Mouse (Mus musculus) spleen, adult 2 months (tissue): ENCODE results near the gene Rpl38. TPM values are rescaled to one million over a fixed set of nuclear protein-coding genes. Genes with fewer than 3 reads are reported as not detected.

Source experiments
- DNase-seq, 2 experiments: peaks; one replicate each; pipeline versions ENCODE4 v3.0.0 to v3.0.0-alpha.2; 2012 to 2021; ENCODE audit warnings: low spot score in 2 of 2, low read depth in 1 of 2
- H3K27ac ChIP-seq: fragments of 200-500 bp; 2 replicates; pipeline ENCODE4 v1.5.1; 2012; ENCODE audit warnings: low read length, inconsistent platforms; ENCODE audit not compliant: insufficient read depth
- H3K27me3 ChIP-seq: fragments of 200-500 bp; 2 replicates; pipeline ENCODE4 v1.6.1; 2012; ENCODE audit warnings: mild to moderate bottlenecking, moderate library complexity, low read length, inconsistent platforms; ENCODE audit not compliant: control insufficient read depth, insufficient read depth
- H3K36me3 ChIP-seq: fragments of 200-500 bp; 2 replicates; pipeline ENCODE4 v1.6.1; 2012; ENCODE audit warnings: mild to moderate bottlenecking, low read length, inconsistent platforms; ENCODE audit not compliant: control insufficient read depth, insufficient read depth
- H3K4me1 ChIP-seq: fragments of 200-500 bp; 2 replicates; pipeline ENCODE4 v1.6.1; 2011; ENCODE audit warnings: inconsistent platforms; ENCODE audit not compliant: control insufficient read depth, insufficient read depth, insufficient read length
- H3K4me3 ChIP-seq: fragments of 200-500 bp; 2 replicates; pipeline ENCODE4 v1.5.1; 2011; ENCODE audit warnings: mild to moderate bottlenecking, inconsistent platforms; ENCODE audit not compliant: insufficient read depth, insufficient read length; ENCODE audit errors: extremely low read depth
- CTCF ChIP-seq: fragments of 200-500 bp; IDR thresholded peaks from 2 replicates; pipeline ENCODE4 v1.5.1; 2011; ENCODE audit warnings: mild to moderate bottlenecking, inconsistent platforms; ENCODE audit not compliant: insufficient read depth, insufficient read length, insufficient replicate concordance; ENCODE audit errors: extremely low read depth
- POLR2A ChIP-seq: fragments of 200-500 bp; IDR thresholded peaks from 2 replicates; pipeline ENCODE4 v1.6.1; 2011; ENCODE audit warnings: low read depth, low read length, inconsistent platforms
- WGBS: fragments of 180-500 bp; shearing (Covaris S2); methylation state at CpG from one replicate; pipeline ENCODE4 v1.1.7; 2018; 5-methylcytosine and 5-hydroxymethylcytosine counted together
- polyA plus RNA-seq: library from polyadenylated mRNA; depleted of rRNA; stranded (reverse); fragments of >200 nt; gene quantifications from 2 replicates; pipeline ENCODE4 v1.2.3, GENCODE M21; 2012

Rpl38 gene
- polyA plus RNA-seq, 1 experiment, result 360 TPM

DNA sequence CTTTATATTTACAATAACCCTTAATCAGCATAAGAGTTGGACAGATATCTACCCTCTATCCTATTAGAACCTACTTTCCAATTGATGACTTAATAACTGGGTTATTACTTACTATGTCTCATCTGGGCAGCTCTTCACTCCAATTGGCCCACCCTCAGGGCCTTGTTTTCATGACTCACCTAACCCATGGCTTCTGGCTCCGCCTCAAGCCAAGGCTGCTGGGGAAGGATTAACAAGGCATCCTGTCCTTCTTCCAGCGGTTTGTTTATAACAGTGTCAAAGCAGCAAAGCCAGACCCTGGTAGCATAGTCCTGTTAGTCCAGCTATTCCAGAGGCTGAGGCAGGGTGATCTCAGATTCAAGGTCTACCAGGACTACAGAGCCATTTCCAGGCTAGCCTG is 26.1 kb downstream of the Rpl38 start:
- Histone ChIP-seq H3K27ac (no peak overlapping the region), H3K36me3 (no peaks in the 10 kb centered on the region), H3K4me1 (no peaks in the 10 kb centered on the region), H3K27me3 (no peaks in the 10 kb centered on the region), H3K4me3 (no peak overlapping the region)
- no peak for DNase-seq
- no peak for TF ChIP-seq CTCF
- no peak for TF ChIP-seq POLR2A
- WGBS, result 92% methylated on average over 2 of the region's 2 CpGs

DNA sequence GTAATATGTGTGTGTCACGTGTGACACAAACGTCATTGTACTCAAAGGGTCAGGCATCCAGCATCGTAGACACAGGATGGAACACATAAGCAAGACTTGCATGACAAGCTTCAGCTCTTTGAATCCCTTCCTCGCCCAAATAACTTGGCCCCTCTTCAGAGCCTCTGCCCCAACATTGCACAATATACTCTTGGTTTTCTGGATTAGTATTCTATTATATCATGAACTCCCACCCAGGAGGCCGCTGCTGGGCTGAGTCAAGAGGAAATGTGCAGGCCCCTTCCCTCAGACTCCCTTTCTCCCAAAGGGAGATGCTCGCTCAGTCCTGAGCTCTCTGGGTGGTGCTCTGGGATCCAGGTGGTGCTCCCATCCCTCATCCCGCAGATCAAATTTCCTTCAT is 30.2 kb downstream of the Rpl38 start:
- Histone ChIP-seq H3K27me3 (no peaks in the 10 kb centered on the region), H3K27ac (no peak overlapping the region), H3K4me1 (peaks cover 4% of the 10 kb centered on the region; the same call in 1 of the 2 replicates), H3K4me3 (no peak overlapping the region), H3K36me3 (no peaks in the 10 kb centered on the region)
- WGBS, result 89% methylated on average over 7 of the region's 7 CpGs
- TF ChIP-seq CTCF (no peak), POLR2A (no peak)
- DNase-seq, result no peak

DNA sequence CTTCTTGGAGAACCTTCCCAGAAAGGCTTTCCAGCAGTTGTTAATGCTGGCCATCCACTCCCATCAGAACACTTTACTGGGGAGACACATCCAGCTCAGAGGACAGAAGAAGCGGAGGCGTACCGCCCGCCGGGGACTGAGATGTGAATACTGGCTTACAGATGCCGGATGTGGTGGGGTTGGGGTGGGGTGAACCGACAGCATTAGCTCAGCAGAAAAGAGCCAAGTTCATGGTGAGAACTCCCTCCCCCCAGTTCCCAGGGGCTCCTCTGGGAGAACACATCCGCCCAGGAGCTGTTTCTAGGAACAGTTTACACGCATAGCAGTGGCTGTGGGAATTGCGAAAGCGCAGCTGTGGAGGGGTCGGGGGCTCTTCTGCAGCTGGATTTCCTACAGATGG is 31.2 kb downstream of the Rpl38 start:
- DNase-seq, result peak in 1 of 2 experiments; percentile 16
- Histone ChIP-seq H3K27me3 (no peaks in the 10 kb centered on the region), H3K4me1 (peaks cover 4% of the 10 kb centered on the region; the same call in 1 of the 2 replicates), H3K27ac (no peak overlapping the region), H3K36me3 (no peaks in the 10 kb centered on the region), H3K4me3 (no peak overlapping the region)
- no peak for TF ChIP-seq CTCF
- no peak for TF ChIP-seq POLR2A
- 51% methylated on average over 12 of the region's 12 CpGs for WGBS

GRCm38 (mm10) chr11:114702311-114702995 is 34.1 kb downstream of the Rpl38 start:
- TF ChIP-seq POLR2A (no peak), CTCF (no peak)
- 45% methylated on average over 15 of the region's 15 CpGs for WGBS
- no peaks in the 10 kb centered on the region for H3K36me3 ChIP-seq
- H3K27ac ChIP-seq, result no peak overlapping the region
- H3K27me3 ChIP-seq, result no peaks in the 10 kb centered on the region
- peaks cover 4% of the 10 kb centered on the region; the same call in 1 of the 2 replicates for H3K4me1 ChIP-seq
- DNase-seq, result peak; percentile 26 to 44
- no peak overlapping the region for H3K4me3 ChIP-seq

DNA sequence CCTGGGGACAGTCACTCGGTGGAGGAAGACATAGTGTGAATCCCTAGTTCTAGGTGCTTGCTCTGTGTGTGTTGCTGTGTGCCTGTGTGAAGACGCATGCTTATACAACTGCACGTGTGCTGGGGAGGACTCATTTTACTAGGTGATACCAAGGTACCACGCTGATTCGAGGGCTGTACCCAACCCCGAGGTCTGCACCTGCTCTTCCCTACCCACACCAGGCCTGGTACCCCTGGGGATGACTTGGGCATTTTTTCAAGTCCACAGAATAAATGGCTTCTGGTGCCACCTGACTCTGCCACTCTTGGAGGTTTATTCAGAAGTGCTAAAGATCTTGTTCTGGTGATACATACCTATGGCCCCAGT is 34.7 kb downstream of the Rpl38 start:
- no peak overlapping the region for H3K4me3 ChIP-seq
- H3K27me3 ChIP-seq, result no peaks in the 10 kb centered on the region
- H3K36me3 ChIP-seq, result no peaks in the 10 kb centered on the region

DNA sequence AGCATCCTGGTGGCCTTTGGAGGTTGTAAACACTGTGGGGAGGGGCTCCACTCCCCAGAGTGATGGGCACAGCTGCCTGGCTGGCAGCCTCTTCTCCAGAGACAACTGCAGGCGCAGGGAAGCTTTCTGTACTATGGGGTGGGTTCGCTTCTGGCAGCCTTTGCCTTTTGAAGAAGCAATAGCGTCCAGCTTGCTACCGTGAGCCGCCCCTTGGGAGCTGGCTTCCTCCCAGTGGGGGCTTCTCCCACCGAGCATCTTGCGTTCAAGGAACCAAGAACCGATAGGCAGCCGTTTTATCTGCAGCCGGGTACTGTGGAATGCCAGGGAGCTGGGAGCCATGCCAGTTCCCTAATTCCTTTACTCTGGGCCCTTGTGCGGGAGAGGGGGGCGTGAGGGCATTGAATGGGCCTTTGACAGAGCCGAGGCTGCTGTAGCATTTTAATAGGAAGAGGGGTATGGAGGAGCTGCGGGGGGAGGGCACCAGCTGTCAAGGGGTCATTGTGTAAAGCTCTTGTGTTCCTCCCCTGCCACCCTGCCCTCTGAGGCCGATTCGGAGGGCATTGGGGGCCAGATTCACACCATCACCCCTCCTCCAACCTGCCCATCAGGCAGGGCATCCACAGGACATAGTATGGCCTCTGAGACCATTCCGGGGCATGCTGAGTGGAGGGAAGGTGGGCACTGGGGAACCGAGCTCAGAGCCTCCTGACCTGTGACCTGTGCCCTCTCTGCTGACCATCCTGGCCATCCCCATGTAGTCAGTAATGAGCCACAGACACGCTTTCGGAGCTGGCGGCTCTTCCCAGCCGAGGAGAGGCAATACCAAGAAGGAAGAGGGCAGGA is 36.0 kb downstream of the Rpl38 start:
- Histone ChIP-seq H3K27ac (no peak overlapping the region), H3K4me1 (peaks cover 4% of the 10 kb centered on the region; the same call in 1 of the 2 replicates), H3K4me3 (no peak overlapping the region), H3K27me3 (no peaks in the 10 kb centered on the region), H3K36me3 (no peaks in the 10 kb centered on the region)
- 76% methylated on average over 22 of the region's 22 CpGs for WGBS
- TF ChIP-seq POLR2A, result no peak
- TF ChIP-seq CTCF, result no peak
- no peak for DNase-seq

More for the DNA sequence above, 34.7 kb downstream of the Rpl38 start:
- no peak for TF ChIP-seq CTCF
- no peak for TF ChIP-seq POLR2A
- Histone ChIP-seq H3K27ac (no peak overlapping the region), H3K4me1 (peaks cover 4% of the 10 kb centered on the region; the same call in 1 of the 2 replicates)
- DNase-seq, result no peak
- 42% methylated on average over 6 of the region's 6 CpGs for WGBS

DNA sequence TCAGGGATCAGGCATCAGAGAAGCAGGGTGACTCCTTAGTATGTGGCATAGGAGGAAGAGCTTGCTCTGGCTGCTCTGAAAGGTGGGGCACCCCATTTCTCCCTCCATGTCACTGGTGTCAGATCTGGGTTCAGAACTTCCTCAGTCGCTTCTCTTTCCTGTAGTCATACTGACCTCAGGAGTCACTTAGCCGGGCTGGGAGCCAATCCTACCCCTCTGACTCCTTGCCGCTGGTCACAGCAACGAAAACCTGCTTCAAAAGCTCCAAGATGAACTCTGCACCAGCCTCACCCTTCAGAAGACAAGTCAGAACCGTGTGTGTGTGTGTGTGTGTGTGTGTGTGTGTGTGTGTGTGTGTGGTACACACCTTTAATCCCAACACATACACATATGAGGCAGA is 38.0 kb downstream of the Rpl38 start:
- WGBS, result 48% methylated on average over 5 of the region's 5 CpGs
- no peak overlapping the region for H3K27ac ChIP-seq
- no peaks in the 10 kb centered on the region for H3K36me3 ChIP-seq
- H3K27me3 ChIP-seq, result no peaks in the 10 kb centered on the region
- H3K4me3 ChIP-seq, result no peak overlapping the region
- no peak for DNase-seq
- no peak for TF ChIP-seq CTCF
- no peak for TF ChIP-seq POLR2A
- H3K4me1 ChIP-seq, result peaks cover 4% of the 10 kb centered on the region; the same call in 1 of the 2 replicates
